Mouse (Mus musculus): Measurements from ENCODE around the gene Rnf208.
"Not testable (repeated sequence)": the region's sequence is repeated elsewhere in the genome, so short reads cannot be mapped to it uniquely, and the experiment has no call there.

Rnf208 gene

DNA sequence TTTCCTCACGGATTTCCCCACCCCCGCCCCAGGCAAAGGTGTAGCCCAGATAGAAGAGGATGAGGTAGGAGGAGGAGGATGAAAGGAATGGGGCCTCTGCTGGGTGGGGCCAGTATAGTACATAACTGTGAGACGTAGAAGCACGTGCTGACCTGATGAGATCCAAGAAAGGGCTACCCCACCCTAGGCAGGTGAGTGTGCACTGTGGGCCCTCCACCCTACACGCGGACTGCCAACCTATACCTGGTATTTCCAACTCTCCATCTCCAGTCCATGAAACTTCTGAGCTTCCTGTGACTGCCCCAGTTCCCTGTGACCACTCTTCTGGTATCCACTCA, 648 bp upstream of the Rnf208 start:
- DNase-seq (ENCODE audit: extremely low read depth, insufficient read length, low spot score): no peak

DNA sequence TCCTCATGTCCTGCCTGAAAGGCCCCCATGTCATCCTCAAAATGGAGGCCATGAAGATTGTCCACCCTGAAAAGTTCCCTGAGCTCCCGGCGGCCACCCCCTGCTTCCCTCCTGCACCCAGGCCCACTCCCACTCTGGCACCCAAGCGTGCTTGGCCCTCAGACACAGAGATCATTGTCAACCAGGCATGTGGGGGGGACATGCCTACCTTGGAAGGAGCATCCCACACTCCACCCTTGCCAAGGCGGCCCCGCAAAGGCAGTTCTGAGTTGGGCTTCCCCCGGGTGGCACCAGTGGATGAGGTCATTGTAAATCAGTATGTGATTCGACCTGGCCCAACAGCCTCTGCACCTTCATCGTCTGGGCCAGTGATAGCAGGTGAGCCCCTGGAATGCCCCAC, 1.3 kb downstream of the Rnf208 start:
- DNase-seq (ENCODE audit: extremely low read depth, insufficient read length, low spot score): no peak

DNA sequence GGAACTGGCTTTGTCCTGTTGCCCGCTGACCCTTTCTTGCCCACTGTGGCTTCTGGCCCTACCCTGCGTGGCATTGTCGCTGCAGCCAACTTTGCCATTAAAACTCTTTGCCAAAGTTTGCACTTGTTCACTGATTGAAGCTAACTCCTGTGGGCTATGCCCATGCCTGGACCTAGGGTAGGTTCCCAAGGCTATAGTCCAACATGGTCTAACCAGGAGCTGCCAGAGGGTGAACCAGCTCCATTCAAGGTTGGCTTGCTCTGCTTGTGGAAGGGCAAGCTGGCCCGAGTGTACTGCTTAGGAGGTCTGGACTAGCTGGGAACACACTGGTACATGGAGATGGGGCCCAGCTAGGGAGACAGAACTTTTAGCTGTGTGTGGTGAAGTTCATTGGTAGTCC, 2.1 kb downstream of the Rnf208 start:
- DNase-seq (ENCODE audit: extremely low read depth, insufficient read length, low spot score): no peak

DNA sequence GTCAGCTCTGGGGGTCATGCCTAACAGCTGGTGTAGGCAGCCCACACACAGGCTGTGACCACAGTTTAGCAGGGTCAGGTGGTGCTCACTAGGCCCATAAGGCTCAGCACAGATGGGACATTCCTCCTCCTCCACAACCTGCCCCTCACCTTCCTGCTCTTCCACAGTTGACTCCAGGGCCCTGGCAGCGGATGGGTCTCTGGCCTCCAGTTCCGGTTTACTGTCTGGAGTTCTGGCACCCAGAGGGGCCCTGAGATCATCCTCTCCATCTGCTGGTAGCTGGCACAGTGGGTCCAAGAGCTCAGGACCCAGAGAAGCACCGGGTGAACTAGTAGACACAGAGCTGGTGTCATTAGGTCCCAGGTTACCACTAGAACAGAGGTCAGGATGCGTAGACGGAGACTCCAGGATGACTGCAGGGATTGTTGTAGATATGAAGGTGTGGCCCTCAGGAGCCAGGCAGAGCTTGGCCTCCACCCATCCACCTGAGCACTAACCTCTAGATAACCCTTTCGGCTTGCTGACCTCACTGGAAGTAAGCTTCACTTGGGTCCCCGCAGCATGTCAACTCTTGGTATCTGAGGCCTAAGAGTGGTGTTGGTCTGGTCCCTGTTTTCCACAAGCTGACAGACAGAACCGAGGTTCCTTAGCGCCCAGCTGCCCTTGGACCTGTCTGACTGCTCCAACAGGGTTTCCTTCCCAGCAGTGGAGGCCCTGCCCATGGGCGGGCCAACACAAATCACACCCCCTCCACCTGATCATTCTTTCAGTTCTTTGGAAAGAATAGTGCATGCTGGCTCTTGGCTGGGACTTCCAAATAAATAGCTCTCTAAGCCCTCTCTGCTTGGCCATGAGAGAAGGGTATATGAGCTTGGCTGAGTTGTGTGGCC, 4.4 kb downstream of the Rnf208 start, which contains the start of gene AL732309.1:
AL732309.1 (minus strand) TSS at position 681 of the 890 bp plus-strand sequence.
- no peak for DNase-seq (ENCODE audit: extremely low read depth, insufficient read length, low spot score)

DNA sequence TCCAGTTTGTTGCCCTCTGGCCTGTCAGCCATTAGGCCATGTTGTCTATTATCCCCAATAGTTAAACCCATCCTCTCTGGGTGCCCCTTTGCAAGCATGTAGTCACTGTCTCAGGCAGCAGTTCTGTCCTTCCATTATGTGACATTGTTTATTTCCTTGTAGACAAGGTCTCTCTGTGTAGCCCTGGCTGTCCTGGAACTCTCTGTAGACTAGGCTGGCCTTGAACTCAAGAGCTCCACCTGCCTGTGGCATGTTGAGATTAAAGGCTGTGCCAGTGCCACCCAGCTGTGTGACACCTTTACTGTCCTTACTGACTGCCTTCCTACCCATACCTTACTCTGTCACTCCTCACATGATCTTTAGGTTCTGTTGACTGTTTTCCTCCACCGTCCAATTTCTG, 10.3 kb downstream of the Rnf208 start:
- no peak for DNase-seq (ENCODE audit: extremely low read depth, insufficient read length, low spot score)

DNA sequence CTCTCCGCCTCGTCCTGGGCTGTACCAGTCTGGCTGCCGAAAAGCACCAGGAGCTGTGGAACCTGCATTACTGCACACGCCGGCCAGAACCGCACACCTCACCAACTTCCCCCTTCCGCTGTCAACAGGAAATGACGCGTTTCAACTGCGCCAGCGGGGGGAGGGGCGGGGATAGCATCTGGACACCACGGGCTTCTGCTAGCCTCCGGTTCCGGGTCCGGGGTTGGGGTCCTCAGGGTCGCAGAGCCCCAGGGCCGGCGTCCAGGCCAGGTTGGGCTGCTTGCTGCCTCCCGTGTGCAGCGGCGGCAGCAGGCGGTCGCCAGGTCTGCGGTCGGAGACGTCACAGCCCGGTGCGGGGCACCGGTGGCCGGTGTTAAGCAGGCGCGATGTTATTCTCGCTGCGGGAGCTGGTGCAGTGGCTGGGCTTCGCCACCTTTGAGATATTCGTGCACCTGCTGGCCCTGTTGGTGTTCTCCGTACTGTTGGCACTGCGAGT, 13.3 kb downstream of the Rnf208 start, which contains the start of gene Tmem203:
Tmem203 (plus strand) TSS at position 156 of the 496 bp plus-strand sequence.
- DNase-seq (ENCODE audit: extremely low read depth, insufficient read length, low spot score): peak; percentile 83

DNA sequence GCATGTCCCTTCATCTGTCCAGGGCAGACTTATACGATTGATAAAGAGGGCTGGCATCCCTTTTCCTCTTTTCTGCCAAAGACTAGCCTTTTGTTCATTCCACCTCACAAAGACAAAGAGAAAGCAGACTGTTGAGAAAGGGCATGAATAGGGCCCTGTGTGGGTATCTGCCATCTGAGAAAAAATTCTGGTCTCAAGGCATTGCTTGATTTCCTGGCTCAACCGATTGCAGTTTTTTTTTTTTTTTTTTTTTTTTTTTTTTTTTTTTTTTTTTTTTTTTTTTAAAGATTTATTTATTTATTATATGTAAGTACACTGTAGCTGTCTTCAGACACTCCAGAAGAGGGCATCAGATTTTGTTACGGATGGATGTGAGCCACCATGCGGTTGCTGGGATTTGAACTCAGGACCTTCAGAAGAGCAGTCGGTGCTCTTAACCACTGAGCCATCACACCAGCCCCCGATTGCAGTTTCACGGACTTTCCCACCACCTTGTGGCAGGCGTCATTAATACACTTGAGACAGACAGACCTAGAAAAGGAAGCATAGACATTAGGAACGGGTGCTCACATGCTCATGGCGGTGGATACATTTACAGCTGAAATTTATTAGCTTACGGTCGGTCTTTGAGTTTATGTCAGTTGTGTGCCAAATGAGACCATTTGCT, 14.5 kb downstream of the Rnf208 start:
- not testable (repeated sequence) for DNase-seq (ENCODE audit: extremely low read depth, insufficient read length, low spot score)

DNA sequence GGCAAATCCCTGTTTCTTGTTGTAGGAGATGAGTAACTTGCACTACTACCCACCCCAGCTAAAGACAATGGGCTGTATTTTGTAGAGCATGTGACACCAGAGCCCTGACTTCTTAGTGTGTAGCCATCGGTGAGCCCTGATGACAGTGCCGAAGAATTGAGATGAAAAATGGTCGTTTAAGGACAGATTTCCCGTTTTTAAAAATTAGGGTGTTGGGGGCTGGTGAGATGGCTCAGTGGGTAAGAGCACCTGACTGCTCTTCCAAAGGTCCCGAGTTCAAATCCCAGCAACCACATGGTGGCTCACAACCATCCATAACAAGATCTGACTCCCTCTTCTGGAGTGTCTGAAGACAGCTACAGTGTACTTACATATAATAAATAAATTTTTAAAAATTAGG, 15.2 kb downstream of the Rnf208 start:
- DNase-seq (ENCODE audit: extremely low read depth, insufficient read length, low spot score): not testable (repeated sequence)

DNA sequence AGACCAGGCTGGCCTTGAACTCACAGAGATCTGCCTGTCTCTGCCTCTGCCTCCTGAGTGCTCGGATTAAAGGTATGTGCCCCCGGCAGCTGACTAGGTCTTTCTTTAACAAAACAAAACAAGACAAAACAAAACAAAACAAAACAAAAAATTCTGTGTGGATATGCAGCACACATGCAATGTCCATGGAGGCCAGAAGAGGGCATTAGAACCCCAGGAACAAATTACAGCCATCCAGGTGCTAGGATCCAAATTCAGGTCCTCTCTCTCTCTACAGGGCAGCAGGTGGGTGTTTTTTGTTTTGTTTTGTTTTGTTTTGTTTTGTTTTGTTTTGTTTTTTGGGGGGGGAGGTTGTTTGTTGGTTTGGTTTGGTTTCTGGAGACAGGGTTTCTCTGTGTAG, 16.8 kb downstream of the Rnf208 start:
- DNase-seq (ENCODE audit: extremely low read depth, insufficient read length, low spot score): no peak

DNA sequence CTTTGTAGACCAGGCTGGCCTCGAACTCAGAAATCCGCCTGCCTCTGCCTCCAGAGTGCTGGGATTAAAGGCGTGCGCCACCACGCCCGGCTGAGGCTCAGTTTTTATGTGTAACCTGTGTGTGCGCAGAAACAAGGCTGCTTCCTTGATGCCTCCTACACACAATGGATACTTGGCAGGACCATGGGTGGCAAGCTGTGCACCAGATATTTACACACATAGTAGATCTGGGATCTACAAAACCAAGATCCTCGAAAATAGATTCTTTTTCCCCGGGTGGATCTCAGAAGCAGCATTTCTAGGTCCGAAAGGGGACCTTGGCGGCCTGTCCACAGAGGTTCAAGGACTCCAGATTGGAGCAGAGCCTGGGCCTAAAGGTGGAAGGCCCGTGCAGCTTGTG, 19.8 kb downstream of the Rnf208 start:
- DNase-seq (ENCODE audit: extremely low read depth, insufficient read length, low spot score): no peak

DNA sequence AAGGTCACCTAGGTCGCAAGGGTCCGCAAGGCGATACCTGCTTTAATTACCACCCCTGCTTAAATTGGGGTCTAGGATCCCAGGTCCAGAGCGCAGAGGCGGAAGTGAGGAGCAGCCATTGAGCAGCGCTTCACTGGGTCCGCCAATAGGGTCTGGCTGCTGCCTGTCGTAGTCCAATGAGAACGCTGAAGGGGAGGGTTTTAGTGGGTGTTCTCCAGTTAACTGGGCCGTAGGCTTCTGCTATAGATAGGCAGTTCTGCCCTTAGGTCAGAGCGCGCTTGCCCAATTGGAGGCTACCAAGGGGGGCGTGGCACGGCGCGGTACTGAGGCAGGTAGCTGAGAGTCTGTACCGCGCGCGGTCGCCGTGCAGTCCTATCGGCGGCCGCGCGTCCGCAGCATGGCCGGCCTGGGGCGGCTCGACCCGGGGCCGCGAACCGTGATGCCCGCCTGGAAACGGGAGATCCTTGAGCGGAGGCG, 20.3 kb downstream of the Rnf208 start, which contains the start of gene Tprn:
Tprn (plus strand) TSS at position 328 of the 477 bp plus-strand sequence.
- DNase-seq (ENCODE audit: extremely low read depth, insufficient read length, low spot score): peak; percentile 89

DNA sequence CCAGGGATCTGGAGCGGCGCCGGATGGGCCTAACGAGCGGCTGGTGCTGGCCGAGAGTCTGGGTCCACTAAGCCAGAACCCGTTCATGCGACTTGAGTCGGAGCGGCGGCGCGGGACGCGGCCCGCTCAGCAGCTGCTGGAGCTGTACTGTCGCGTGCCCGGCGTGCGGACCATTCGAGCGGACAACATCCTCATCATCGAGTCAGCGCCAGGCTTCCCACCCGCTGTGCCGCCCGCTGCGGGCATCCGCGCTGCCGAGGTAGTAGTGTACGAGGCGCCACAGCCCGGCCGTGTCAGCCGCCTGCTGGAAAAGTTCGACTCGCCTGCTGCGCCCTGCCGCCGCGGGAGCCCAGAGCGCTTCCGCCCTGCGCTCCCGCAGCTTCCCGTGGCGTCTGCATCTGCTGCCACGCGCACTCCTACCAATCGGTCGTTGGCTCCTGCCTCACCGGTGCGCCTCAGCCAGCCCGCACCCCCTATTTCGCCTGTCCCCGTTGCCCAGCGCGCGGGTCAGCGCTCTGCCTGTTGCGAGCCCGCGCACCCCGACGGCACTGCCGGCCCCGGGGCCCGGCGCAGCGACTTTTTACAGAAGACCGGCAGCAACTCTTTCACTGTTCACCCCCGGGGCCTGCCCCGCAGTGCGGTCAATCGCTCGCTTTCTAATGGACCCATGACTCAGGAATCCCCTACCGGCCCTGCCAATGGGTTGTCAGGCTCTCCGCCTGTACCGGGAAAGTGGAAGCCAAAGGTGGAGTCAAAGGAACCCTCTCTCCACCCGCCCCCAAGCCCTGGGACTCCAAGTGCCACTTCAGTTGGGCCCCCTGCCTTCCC, 21.0 kb downstream of the Rnf208 start:
- DNase-seq (ENCODE audit: extremely low read depth, insufficient read length, low spot score): peak; percentile 66

DNA sequence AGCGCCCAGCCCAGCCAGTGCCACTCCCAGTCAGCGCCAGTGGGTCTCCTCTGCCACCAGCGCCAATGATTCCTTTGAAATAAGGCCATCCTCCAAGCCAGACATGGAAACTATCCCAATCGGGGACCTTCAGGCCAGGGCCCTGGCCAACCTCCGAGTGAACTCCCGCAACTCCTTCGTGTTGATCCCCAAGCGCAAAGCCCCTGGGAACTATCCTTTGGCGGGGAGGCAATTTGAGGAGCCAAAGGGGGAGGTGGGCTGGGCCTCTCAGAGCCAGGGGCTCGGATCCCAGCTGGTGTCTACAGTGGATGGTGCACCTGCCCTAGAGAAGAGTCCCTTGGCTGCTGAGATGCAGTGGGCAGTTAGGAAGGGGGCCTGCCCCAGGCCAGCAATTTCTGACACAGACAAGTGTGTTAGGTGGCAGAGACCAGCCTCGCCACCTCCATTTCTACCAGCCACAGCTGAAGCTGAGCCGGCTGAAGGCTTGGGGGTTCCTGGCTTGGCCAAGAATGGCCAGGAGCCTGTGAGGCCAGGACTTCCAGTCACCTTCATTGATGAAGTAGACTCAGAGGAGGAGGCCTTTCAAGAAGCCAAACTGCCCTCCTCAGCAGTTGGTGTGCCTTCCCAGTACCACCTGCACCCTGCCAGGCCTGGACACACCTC, 21.7 kb downstream of the Rnf208 start:
- DNase-seq (ENCODE audit: extremely low read depth, insufficient read length, low spot score): no peak

DNA sequence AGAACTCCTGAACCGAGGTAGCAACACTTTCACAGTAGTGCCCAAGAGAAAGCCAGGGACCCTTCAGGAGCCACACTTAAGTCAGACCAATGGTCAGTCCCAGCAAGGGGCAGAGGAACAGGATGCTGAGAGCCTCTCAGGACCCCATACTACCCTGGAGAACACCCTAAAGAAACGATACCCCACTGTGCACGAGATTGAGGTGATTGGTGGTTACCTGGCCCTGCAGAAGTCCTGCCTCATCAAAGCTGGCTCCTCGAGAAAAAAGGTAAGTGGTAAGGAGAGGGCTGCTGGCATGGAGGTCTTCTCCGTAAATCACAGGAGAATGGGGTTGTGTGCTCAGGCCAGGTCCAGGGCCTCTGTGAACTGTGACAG, 22.2 kb downstream of the Rnf208 start:
- DNase-seq (ENCODE audit: extremely low read depth, insufficient read length, low spot score): no peak

DNA sequence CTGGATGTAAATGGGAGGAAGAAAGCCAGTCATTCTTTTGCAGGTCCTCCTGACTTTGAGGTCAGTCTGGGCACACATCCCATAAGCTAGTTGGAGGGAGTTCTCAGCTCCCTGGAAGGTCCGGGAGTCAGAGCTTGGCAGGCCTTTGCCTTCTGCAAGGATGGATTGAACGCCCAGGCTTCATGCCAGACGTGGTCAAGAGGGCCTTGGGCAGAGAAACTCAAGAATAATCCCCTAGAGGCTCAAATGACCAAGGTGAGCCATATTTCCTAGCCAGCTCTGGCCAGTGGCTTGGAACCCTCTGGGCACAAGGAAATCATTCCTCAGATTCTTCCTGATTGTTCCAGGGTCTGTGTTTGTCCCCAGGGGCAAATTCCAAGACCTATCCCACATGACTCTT, 22.8 kb downstream of the Rnf208 start:
- DNase-seq (ENCODE audit: extremely low read depth, insufficient read length, low spot score): peak; percentile 81

DNA sequence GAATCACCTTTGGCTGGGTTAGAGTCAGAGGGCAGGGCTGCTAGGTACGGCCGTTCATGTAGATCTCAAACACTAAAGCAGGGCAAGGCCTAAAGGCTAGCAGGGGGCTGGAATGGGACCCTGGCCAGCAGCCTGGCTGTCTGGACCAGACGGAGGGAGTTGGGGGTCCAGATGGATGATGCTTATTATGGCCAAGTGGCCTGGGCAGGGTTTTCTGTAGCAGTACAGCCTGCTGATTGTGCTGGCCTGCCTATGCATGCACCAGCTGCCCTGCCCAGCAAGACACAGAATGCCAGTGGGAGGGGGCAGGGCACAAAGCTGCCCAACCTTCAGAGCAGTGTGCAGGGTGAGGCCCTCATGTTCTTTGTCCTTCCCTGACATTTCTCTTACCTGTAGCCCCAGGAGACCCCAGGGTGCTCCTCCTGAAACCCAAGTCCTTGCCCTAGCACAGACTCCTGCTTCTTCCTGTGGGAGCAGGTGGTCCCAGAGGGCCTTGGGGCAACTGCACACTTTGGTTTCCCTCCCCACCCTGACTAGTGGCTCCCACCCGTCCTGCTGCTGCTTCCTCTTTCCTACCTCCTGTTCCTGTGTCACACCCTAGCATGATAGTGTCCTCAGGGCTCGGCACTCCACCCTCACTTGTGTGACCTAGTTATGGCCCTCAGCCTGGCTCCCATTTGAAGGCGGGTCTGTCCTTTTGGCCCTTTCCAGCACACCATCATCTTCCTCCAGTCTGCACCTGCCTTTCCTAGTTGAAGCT, 24.0 kb downstream of the Rnf208 start:
- peak; percentile 54 for DNase-seq (ENCODE audit: extremely low read depth, insufficient read length, low spot score)

DNA sequence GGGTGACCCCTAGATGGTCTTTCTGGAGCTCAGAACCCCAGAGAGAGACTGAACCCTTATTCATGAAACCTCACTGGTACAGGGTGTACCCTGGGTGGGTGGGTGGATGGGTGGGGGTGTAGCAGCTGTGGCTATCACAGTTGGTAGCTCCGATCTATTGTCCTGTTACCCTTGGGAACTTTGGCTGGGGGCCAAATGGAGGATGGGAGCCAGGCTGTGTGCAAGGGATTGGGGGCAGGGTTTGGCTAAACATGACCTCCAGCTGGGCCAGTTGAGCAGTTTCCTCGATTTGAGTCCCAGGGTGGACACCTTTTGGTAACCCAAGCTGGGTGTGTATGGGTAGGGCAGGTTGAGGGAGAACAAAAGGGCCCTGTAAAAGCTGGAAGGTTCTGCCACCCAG, 24.7 kb downstream of the Rnf208 start:
- no peak for DNase-seq (ENCODE audit: extremely low read depth, insufficient read length, low spot score)

DNA sequence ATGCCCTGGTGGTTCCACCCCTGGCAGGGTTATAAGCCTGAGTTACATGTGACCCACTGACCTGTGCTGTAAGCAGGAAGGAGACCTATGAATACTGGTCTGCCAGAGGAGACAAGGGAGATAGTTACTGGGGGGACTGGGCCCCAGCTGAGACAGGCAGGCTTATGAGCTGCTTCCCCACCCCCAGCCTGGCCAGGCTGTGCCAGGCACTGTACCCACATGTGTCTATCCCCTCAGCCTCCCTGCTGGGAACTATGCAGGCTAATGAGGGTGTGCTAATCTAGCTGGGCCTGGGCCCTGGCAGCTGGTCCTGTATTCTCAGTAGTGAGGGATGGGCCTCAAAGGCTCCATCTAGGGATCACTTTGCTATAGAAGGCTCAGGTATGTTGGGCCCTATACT, 25.2 kb downstream of the Rnf208 start:
- DNase-seq (ENCODE audit: extremely low read depth, insufficient read length, low spot score): no peak

DNA sequence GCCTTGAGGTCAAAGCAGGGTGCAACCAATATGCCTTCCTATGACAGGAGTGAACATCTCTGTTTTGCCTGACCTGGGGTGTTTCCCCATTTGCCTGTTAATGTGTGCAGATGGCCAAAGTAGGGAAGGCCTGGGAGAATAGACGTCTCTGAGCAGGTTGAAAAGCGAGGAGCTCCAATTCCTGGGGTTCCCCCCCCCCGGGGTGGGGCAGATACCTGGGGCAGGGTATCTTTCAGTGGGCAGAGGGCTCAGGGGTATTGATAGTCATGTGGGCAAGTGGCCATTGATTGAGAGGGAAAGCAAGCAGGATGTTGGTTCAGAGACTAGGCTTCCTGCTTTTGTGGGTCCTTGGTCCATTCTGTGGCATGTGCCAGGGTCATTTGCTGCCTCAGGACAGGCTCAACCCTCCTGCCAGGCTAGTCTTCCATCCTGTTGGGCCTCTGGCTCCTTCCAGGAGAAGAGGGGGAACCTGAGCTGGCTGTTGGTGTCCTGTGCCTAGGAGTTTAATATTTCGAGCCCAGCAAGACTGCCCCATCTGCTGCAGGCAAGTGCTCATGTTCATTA, 25.8 kb downstream of the Rnf208 start:
- no peak for DNase-seq (ENCODE audit: extremely low read depth, insufficient read length, low spot score)

Measured in 3134 (cell line).